Mouse (Mus musculus) liver, adult 2 months (tissue): ENCODE measurements at regions not wholly inside any gene's neighbourhood (a gene's known extent, or its start where the extent isn't known, plus 50 kb on each side); places are given as distances from the start of the nearest gene placed in this dataset.

Experiments
- DNase-seq: peaks from one replicate; pipeline ENCODE4 v3.0.0-alpha.2; 2011; ENCODE audit warnings: low read depth, low spot score; ENCODE audit errors: extremely low read depth
- H3K27ac ChIP-seq: fragments of 200-500 bp; replicated peaks from 2 replicates; pipeline ENCODE4 v1.5.1; 2012; ENCODE audit warnings: low read depth, mild to moderate bottlenecking, control low read depth, inconsistent platforms, low read length; ENCODE audit not compliant: insufficient read depth
- H3K27me3 ChIP-seq: fragments of 200-500 bp; 2 replicates; pipeline ENCODE4 v1.6.1; 2012; ENCODE audit warnings: mild to moderate bottlenecking, moderate library complexity, low read length, inconsistent platforms; ENCODE audit not compliant: control insufficient read depth, insufficient read depth
- H3K36me3 ChIP-seq: fragments of 200-500 bp; 2 replicates; pipeline ENCODE4 v1.6.1; 2012; ENCODE audit warnings: low read length, inconsistent platforms; ENCODE audit not compliant: control insufficient read depth, insufficient read depth
- H3K4me1 ChIP-seq: fragments of 200-500 bp; 2 replicates; pipeline ENCODE4 v1.6.1; 2011; ENCODE audit warnings: low read length; ENCODE audit not compliant: control insufficient read depth, insufficient read depth
- H3K4me3 ChIP-seq: fragments of 200-500 bp; 2 replicates; pipeline ENCODE4 v1.5.1; 2011; ENCODE audit warnings: low read depth, mild to moderate bottlenecking, control low read depth, low read length, moderate library complexity; ENCODE audit not compliant: insufficient read depth
- H3K79me2 ChIP-seq: fragments of 200-500 bp; 2 replicates; pipeline ENCODE4 v1.6.1; 2012; ENCODE audit warnings: inconsistent platforms, mild to moderate bottlenecking, low read length, moderate library complexity; ENCODE audit not compliant: control insufficient read depth, insufficient read depth
- H3K9ac ChIP-seq: fragments of 200-500 bp; 2 replicates; pipeline ENCODE4 v1.6.1; 2012; ENCODE audit warnings: low read depth, mild to moderate bottlenecking, control low read depth, inconsistent platforms, low read length
- CTCF ChIP-seq: fragments of 200-500 bp; IDR thresholded peaks from 2 replicates; pipeline ENCODE4 v1.5.1; 2011; ENCODE audit warnings: low read depth, low read length, control low read depth
- POLR2A ChIP-seq: fragments of 200-500 bp; IDR thresholded peaks from 2 replicates; pipeline ENCODE4 v1.6.1; 2011; ENCODE audit warnings: low read length, control low read depth; ENCODE audit not compliant: insufficient read depth; ENCODE audit errors: extremely low read depth
- WGBS: fragments of 180-500 bp; shearing (Covaris S2); methylation state at CpG from one replicate; pipeline ENCODE4 v1.1.7; 2018; 5-methylcytosine and 5-hydroxymethylcytosine counted together

- WGBS: 80% methylated on average over 2 of the region's 2 CpGs
- H3K79me2 ChIP-seq: no peaks in the 10 kb centered on the region
- DNase-seq: no peak
- no peak overlapping the region for H3K9ac ChIP-seq
- H3K36me3 ChIP-seq: no peaks in the 10 kb centered on the region
- H3K27me3 ChIP-seq: no peaks in the 10 kb centered on the region
- TF ChIP-seq CTCF (no peak), POLR2A (no peak)
- H3K4me1 ChIP-seq: no peaks in the 10 kb centered on the region
- H3K27ac ChIP-seq: no peak overlapping the region
- no peak overlapping the region for H3K4me3 ChIP-seq
These were observed 112.4 kb downstream of the Ppp4r2 start for GRCm38 (mm10) chr6:100945796-100946195.

DNA sequence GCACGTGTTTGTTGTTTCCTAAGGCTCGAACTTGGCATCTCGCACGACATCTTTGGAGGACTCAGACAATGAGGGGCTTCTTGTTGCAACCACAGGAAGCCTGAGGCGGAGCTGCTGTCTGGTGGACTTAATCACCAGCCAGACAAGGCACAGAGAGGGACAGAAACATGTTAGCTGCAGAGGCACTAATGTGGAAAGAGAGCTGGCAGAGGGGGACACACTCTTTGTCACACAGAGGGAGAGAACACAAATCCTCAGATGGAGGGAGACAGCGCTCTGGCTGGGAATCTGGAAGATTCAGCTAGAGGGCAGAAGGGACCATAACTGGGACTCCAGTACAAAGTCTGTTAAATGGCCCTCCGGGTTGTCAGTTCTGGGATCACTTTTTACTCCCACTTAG is 114.9 kb downstream of the Ppp4r2 start:
- no peak overlapping the region for H3K4me3 ChIP-seq
- TF ChIP-seq CTCF (no peak), POLR2A (no peak)
- no peaks in the 10 kb centered on the region for H3K4me1 ChIP-seq
- WGBS: 87% methylated on average over 7 of the region's 7 CpGs
- no peaks in the 10 kb centered on the region for H3K36me3 ChIP-seq
- H3K79me2 ChIP-seq: no peaks in the 10 kb centered on the region
- no peak overlapping the region for H3K9ac ChIP-seq
- H3K27ac ChIP-seq: no peak overlapping the region
- H3K27me3 ChIP-seq: no peaks in the 10 kb centered on the region
- no peak for DNase-seq

GRCm38 (mm10) chr6:100951646-100952045 is 118.2 kb downstream of the Ppp4r2 start:
- WGBS: 91% methylated on average over 5 of the region's 5 CpGs

GRCm38 (mm10) chr6:100952470-100952869 is 119.0 kb downstream of the Ppp4r2 start:
- no peaks in the 10 kb centered on the region for H3K27me3 ChIP-seq
- no peak overlapping the region for H3K27ac ChIP-seq
- DNase-seq: no peak
- TF ChIP-seq CTCF: no peak
- no peak for TF ChIP-seq POLR2A
- no peak overlapping the region for H3K9ac ChIP-seq
- H3K4me1 ChIP-seq: no peaks in the 10 kb centered on the region
- H3K36me3 ChIP-seq: no peaks in the 10 kb centered on the region
- no peaks in the 10 kb centered on the region for H3K79me2 ChIP-seq
- no peak overlapping the region for H3K4me3 ChIP-seq

More at GRCm38 (mm10) chr6:100951646-100952045, 118.2 kb downstream of the Ppp4r2 start:
- Histone ChIP-seq H3K36me3 (no peaks in the 10 kb centered on the region), H3K27me3 (no peaks in the 10 kb centered on the region), H3K4me3 (no peak overlapping the region), H3K27ac (no peak overlapping the region), H3K9ac (no peak overlapping the region), H3K4me1 (no peaks in the 10 kb centered on the region), H3K79me2 (no peaks in the 10 kb centered on the region)
- no peak for DNase-seq
- TF ChIP-seq POLR2A (no peak), CTCF (no peak)

DNA sequence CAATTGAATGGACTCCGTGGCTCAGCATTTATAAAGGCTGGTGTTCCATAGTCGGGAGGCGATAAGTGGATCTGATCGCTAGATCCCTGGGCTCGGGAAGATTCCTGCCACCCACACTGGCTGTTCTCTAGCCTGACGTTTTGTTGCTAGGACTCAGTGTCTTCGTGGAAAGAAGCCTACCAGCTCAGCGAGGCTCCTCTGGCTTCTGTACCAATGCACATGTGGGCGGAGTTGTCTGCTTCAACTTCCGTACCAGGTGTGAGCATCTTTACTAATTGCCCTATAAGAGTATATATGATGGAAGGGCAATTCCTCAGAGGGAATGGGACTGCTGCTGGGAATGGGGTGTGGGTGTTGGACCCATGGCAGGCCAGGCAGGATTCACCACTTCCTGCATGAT is 121.1 kb downstream of the Ppp4r2 start:
- no peaks in the 10 kb centered on the region for H3K79me2 ChIP-seq
- H3K27ac ChIP-seq: no peak overlapping the region
- no peaks in the 10 kb centered on the region for H3K27me3 ChIP-seq
- no peaks in the 10 kb centered on the region for H3K36me3 ChIP-seq
- H3K4me1 ChIP-seq: no peaks in the 10 kb centered on the region
- WGBS: 88% methylated on average over 10 of the region's 10 CpGs
- no peak for DNase-seq
- no peak for TF ChIP-seq POLR2A
- no peak overlapping the region for H3K9ac ChIP-seq
- H3K4me3 ChIP-seq: no peak overlapping the region

DNA sequence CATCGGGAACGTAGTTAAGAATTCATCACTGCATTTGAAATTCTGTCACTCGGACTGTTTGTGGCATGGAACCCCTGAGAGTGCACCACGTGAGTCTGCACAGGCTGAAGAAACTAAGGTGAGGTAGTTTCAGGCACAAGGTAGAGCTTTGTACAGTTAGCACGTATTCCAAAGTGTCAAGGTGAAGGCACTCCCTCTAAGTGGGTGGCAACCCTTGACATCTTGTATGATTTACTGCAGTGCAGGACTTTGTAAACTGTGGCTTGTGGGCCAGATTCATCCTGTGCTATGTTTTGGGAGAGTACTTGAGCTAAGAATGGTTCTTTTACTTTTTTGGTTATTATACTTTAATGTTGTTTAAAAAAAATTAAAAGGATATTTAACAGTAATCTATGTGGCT is 133.1 kb downstream of the Ppp4r2 start:
- H3K4me3 ChIP-seq: no peak overlapping the region
- no peak overlapping the region for H3K9ac ChIP-seq
- H3K27ac ChIP-seq: no peak overlapping the region
- no peaks in the 10 kb centered on the region for H3K4me1 ChIP-seq
- no peak for DNase-seq
- WGBS: 86% methylated on average over 5 of the region's 5 CpGs
- H3K36me3 ChIP-seq: no peaks in the 10 kb centered on the region
- H3K79me2 ChIP-seq: no peaks in the 10 kb centered on the region
- TF ChIP-seq POLR2A (no peak), CTCF (no peak)
- no peaks in the 10 kb centered on the region for H3K27me3 ChIP-seq
